In genomic region chr5:144694161-144694560, GRCm38 (mm10) we compare ENCODE assay signal across 11 mouse cellular contexts.
DNase-seq lines count a peak whose midpoint lies in the region; TF ChIP-seq lines count a peak whose summit lies in the region.
"Had no signal": no experiment of that assay in that cellular context is flagged by ENCODE, and none has a peak within 500 bp of the region (broad histone marks: within the 10 kb centered on the region; RNA-seq: fewer than 3 reads in every experiment).

No protein-coding gene starts in this region.

- H3K4me1 ChIP-seq in liver, adult 2 months (ENCODE audit: control insufficient read depth, insufficient read depth, low read length) = no peaks in the 10 kb centered on the region
- peaks cover 61% of the 10 kb centered on the region for H3K4me1 ChIP-seq in E14TG2a.4 (replicated peaks; ENCODE audit: low read depth, low read length)
- no peaks in the 10 kb centered on the region; the same call in 1 of the 2 replicates for H3K4me1 ChIP-seq in cerebellum, adult 2 months (ENCODE audit: control insufficient read depth, insufficient read depth, low read length)
- H3K4me1 ChIP-seq: stomach, embryonic 15.5 days had no signal

- no peaks in the 10 kb centered on the region for H3K79me2 ChIP-seq in liver, adult 2 months (ENCODE audit: control insufficient read depth, insufficient read depth, low read length)

- WGBS in liver, adult 2 months = 76% methylated on average over 4 of the region's 4 CpGs
- 90% methylated on average over 4 of the region's 4 CpGs for WGBS in cerebellum, adult 2 months

- peak; percentile 45 for DNase-seq in embryo, embryonic 10 days (ENCODE audit: low spot score)
- DNase-seq in embryo, embryonic 9.5 days (ENCODE audit: extremely low spot score) = no peak
- peak; percentile 8 for DNase-seq in liver, adult 2 months (ENCODE audit: extremely low read depth, low read depth, low spot score)
- no peak for DNase-seq in liver
- peak; percentile 51 for DNase-seq in embryo, embryonic 10.5 days (ENCODE audit: low spot score)
- DNase-seq in cerebellum, adult 2 months = no peak
- no peak for DNase-seq in gastrocnemius, postnatal 36 days
- DNase-seq: lung, adult 2 months had no signal

- no peaks in the 10 kb centered on the region for H3K27me3 ChIP-seq in liver, adult 2 months (ENCODE audit: control insufficient read depth, insufficient read depth, low read length)
- H3K27me3 ChIP-seq in E14TG2a.4 (ENCODE audit: insufficient read depth, low read length) = peaks cover 10% of the 10 kb centered on the region; the same call in 1 of the 2 replicates
- H3K27me3 ChIP-seq in cerebellum, adult 2 months (ENCODE audit: control insufficient read depth, insufficient read depth, low read length) = no peaks in the 10 kb centered on the region; the same call in 1 of the 2 replicates
- H3K27me3 ChIP-seq: hindbrain, embryonic 13.5 days; stomach, embryonic 15.5 days had no signal

- peak; percentile 16; the same call in 1 of the 2 replicates for TF ChIP-seq CTCF in liver, adult 2 months (IDR thresholded peaks at IDR 0.05; ENCODE audit: low read depth, low read length)
- peak; percentile 66 for TF ChIP-seq CTCF in E14TG2a.4 (conservative IDR thresholded peaks at IDR 0.05; ENCODE audit: low read length)
- TF ChIP-seq CTCF in cerebellum, adult 2 months (IDR thresholded peaks at IDR 0.05; ENCODE audit: borderline replicate concordance, insufficient read depth, low read depth, low read length) = no peak

- intact Hi-C loops in gastrocnemius, postnatal 36 days (cut with DNase I) = no loop called here

- H3K9me3 ChIP-seq in E14TG2a.4 (ENCODE audit: low read length) = peaks cover 12% of the 10 kb centered on the region
- H3K9me3 ChIP-seq: hindbrain, embryonic 13.5 days; stomach, embryonic 15.5 days had no signal

- TF ChIP-seq POLR2A in liver, adult 2 months (IDR thresholded peaks at IDR 0.05; ENCODE audit: extremely low read depth, insufficient read depth, low read length) = no peak
- no peak for TF ChIP-seq POLR2A in cerebellum, adult 2 months (IDR thresholded peaks at IDR 0.05; ENCODE audit: borderline replicate concordance, insufficient read depth, low read length)

- H3K4me3 ChIP-seq in liver, adult 2 months (ENCODE audit: insufficient read depth, low read depth, low read length) = no peak overlapping the region
- no peak overlapping the region for H3K4me3 ChIP-seq in E14TG2a.4 (replicated peaks; ENCODE audit: low read length)
- H3K4me3 ChIP-seq in cerebellum, adult 2 months (replicated peaks; ENCODE audit: insufficient read depth, low read depth, low read length) = no peak overlapping the region
- H3K4me3 ChIP-seq: hindbrain, embryonic 13.5 days; stomach, embryonic 15.5 days had no signal

- H3K36me3 ChIP-seq in liver, adult 2 months (ENCODE audit: control insufficient read depth, insufficient read depth, low read length) = no peaks in the 10 kb centered on the region
- peaks cover 23% of the 10 kb centered on the region for H3K36me3 ChIP-seq in E14TG2a.4 (ENCODE audit: insufficient read depth, low read length)
- H3K36me3 ChIP-seq: hindbrain, embryonic 13.5 days; stomach, embryonic 15.5 days had no signal

- H3K9ac ChIP-seq in liver, adult 2 months (ENCODE audit: low read depth, low read length) = no peak overlapping the region
- H3K9ac ChIP-seq: hindbrain, embryonic 13.5 days; stomach, embryonic 15.5 days had no signal

- no peak overlapping the region for H3K27ac ChIP-seq in liver, adult 2 months (replicated peaks; ENCODE audit: insufficient read depth, low read depth, low read length)
- H3K27ac ChIP-seq in cerebellum, adult 2 months (ENCODE audit: insufficient read depth, low read length) = no peak overlapping the region
- H3K27ac ChIP-seq: stomach, embryonic 15.5 days had no signal

Comparison
In these comparisons a context has a peak if more than half of its experiments do, and no peak if none do; other contexts are left out.
1. DNase-seq: peak in embryo, embryonic 10 days (single experiment), liver, adult 2 months (single experiment) and embryo, embryonic 10.5 days (single experiment); none in embryo, embryonic 9.5 days (single experiment), liver (single experiment), cerebellum, adult 2 months (0 of 2) and gastrocnemius, postnatal 36 days (0 of 2).